Mouse (Mus musculus) right cerebral cortex, adult 18-20 months (tissue): Measurements from ENCODE around the gene Hoxb8.

ENCODE experiments used
- DNase-seq: peaks from one replicate; pipeline ENCODE4 v3.0.0; 2022; ENCODE audit warnings: mixed read lengths

Hoxb8 gene

GRCm38 (mm10) chr11:96317608-96318367, 36.1 kb downstream of the Hoxb8 start, which contains the start of gene Hoxb4:
Gene Hoxb4, plus strand, starts transcription at chr11:96318267.
- no peak for DNase-seq

- DNase-seq, result no peak
Measured at GRCm38 (mm10) chr11:96318368-96319070, 36.8 kb downstream of the Hoxb8 start.

GRCm38 (mm10) chr11:96319071-96319902, 37.6 kb downstream of the Hoxb8 start:
- DNase-seq, result no peak

DNA sequence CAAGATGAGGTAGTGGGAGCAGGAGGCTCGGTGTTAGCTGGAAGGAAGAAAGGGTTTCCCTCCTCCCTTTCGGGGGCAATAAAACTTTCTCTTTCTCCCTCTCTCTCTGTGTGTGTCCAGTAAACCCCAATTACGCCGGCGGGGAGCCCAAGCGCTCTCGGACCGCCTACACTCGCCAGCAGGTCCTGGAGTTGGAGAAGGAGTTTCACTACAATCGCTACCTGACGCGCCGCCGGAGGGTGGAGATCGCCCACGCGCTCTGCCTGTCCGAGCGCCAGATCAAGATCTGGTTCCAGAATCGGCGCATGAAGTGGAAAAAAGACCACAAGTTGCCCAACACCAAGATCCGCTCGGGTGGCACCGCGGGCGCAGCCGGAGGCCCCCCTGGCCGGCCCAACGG, 38.2 kb downstream of the Hoxb8 start:
- no peak for DNase-seq

DNA sequence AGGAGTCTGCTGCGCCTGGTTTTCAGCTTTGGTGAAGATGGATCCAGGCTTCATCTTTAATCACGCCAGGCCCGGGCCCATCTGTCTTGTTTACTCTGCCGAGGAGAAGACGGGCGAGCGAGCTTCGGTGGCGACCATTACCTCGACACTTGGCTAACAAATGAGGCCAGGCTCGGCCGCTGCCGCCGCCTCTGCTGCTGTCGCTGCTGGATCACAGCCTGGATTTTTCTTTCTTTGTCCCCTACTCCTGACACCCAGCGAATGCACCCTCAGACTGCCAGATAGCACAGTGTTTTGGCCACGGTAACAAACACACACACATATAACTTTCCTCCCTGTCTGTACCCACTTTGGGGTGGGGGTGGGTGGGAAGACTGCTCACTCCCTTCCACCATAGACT, 39.0 kb downstream of the Hoxb8 start:
- DNase-seq, result no peak

DNA sequence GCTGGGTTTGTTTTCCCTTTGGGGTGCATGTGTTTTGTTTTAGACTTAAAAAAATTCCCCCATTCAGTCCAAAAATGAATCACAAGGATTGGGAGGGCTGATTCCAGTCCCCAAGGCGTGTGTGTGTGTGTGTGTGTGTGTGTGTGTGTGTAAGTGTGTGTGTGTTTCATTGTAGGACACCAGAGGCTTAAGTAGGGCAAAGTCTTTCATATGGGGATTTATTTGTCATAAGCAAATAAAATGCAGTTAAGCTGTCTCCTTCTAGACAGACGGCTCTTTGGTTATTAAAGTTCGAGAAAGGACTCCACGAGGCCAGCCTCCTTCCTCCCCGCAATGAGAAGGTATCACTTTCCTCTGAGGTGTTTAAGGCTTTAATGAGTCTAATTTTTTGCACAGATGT, 40.1 kb downstream of the Hoxb8 start:
- DNase-seq, result no peak

GRCm38 (mm10) chr11:96322738-96323137, 41.0 kb downstream of the Hoxb8 start:
- DNase-seq, result no peak

- no peak for DNase-seq
Measured at GRCm38 (mm10) chr11:96323154-96323553, 41.4 kb downstream of the Hoxb8 start, which contains the start of gene Hoxb3. Gene Hoxb3, plus strand, starts transcription at chr11:96323326.

- DNase-seq, result no peak
Measured at GRCm38 (mm10) chr11:96324125-96324524, 42.4 kb downstream of the Hoxb8 start.

DNA sequence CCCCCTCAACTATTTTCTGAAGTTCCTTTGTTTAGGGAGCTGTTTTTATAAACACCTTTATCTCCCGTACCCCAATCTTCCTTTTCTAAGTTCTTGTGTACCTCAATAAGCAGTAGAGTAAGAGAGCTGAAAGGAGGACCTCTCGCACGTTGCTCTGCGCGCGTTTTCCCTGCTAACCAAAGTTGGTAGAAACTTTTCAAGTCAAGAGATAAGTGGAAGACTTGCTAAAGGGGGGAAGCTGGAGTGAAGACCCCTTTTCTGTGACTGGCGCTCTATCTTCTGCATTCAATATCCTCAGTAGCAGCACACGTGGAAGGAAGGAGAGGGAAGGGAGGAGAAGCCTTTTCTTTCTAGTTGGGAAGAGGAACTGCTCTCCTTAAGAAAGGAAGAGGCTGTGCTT, 43.3 kb downstream of the Hoxb8 start:
- DNase-seq, result no peak

GRCm38 (mm10) chr11:96325747-96326212, 44.1 kb downstream of the Hoxb8 start:
- DNase-seq, result no peak

GRCm38 (mm10) chr11:96326705-96327104, 45.0 kb downstream of the Hoxb8 start:
- no peak for DNase-seq

DNA sequence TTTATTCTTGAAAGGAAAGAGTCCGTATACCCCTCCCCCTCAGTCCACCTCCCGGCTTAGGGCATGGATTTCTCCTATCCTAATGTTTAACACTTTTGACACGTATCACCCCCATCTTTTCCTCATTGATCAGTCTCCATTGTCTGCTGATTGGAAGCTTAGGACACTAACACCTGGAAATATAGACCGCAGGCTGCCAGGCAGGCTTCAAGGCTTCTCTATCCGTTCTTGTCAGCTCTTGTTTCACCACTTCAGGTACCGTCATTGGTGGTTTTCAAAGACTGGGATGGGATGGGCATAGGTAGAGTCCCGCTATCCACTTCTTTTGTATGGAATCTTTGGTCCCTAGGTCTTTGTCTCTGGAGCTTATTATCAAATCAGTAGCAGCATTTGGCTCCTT, 45.4 kb downstream of the Hoxb8 start:
- DNase-seq, result no peak

DNA sequence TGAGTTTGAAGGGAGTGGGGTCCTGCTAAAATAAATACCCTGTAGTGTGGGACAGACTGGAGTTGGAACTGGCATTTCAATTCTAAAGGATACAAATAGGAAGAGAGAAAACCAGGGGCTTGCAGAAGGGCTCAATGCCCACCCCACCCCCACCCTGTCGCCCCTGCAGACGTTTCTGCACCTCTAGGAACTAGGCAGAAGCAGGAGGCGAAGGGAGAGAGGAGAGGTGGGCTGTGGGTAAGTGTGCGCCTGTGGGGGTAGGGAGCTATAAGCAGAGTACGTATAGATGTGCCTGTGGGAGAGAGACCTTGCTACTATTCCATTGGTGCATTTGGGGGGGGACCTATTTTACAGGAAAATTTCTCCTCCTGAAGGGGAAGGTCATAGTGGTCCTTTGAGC, 46.0 kb downstream of the Hoxb8 start:
- DNase-seq, result no peak

DNA sequence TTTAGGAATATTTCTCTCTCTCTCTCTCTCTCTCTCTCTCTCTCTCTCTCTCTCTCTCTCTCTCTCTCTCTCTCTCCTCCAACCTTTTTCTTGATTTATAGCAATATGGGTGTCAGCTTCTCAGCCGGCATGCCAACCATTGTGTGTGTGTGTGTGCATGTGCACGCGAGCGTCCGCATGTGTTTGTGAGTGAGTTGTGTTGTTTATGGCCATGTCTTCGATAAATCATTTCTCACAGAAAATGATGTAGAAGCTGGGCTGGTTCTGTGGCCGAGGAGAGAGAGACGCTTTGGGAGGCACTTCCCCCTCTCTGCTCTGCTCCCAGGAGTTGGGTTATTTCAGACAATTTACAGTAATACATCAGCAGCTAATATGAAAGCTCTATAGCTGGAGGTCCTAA, 46.9 kb downstream of the Hoxb8 start:
- no peak for DNase-seq

DNA sequence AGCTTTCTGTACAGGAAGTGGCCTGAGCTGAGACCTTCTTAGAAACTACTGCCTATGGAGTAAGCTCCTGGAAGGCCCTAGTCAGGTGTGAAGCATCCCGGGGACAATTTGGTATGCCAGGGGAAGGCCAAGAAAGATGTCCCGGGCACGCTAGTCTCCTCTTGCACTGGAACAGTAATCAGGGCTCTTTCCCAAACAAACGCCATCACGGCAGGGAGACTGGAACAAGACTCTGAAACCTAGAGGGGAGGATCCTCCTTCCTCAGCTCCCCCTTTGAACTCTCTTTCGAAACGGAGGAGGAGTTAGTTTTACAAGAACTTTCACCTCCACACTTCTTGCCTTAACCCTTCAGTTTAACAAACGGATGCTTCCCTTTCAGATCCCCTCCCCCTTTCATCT, 50.4 kb downstream of the Hoxb8 start:
- DNase-seq, result no peak

GRCm38 (mm10) chr11:96332618-96333032, 50.9 kb downstream of the Hoxb8 start:
- no peak for DNase-seq

GRCm38 (mm10) chr11:96333241-96334001, 51.7 kb downstream of the Hoxb8 start:
- no peak for DNase-seq

GRCm38 (mm10) chr11:96334002-96334364, 52.3 kb downstream of the Hoxb8 start:
- no peak for DNase-seq
